Mouse (Mus musculus): ENCODE results near the gene Tbc1d9.

Gene Tbc1d9

DNA sequence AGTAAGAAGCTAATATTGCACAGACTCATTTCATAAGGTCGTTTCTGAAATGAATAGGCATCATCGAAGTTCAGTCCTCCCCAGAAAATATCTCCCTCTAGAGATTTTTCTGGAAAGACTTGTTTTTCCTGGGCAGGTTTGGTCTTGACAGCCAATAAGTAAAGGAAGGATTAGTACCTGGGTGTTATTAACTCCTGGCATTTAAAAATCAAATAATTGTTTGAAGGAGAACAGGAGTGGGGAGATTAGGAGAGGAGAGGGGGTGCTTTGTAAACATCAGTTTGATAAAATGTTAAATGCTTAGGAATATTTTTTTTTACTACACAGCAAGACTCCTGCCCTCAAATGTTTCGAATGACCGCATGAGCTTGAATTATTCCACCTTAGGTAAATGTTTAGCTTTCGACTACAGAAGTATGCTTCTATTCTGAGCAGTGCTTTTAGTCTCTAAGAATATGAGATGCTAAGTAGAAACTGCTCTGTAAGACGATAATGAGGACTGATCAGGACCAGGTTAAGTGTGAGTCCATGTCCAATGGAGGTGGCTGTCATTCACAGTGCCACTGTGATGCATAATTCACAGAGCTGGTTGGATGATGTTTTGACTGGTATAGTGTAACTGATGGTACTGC is 16.8 kb downstream of the Tbc1d9 start:
- DNase-seq, result no peak

DNA sequence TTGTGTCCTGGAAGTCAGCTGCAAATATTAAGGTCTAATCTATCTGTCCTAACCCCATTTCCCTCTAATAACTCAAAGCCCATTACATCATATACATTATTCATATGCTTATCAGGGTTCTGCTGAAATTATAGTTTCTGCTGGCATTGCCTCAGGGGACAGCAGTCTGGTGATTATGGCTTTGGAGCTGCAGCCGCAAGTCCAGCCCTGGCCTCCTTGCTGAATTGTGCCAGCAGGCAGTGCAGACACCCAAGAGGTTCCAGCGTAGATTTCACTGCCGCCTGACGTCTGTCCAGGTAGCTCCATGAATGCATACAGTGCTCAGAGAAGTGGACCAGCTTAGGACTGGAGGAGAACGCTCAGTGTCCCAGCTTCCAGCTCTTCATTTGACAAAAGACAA is 17.6 kb downstream of the Tbc1d9 start:
- DNase-seq, result no peak

DNA sequence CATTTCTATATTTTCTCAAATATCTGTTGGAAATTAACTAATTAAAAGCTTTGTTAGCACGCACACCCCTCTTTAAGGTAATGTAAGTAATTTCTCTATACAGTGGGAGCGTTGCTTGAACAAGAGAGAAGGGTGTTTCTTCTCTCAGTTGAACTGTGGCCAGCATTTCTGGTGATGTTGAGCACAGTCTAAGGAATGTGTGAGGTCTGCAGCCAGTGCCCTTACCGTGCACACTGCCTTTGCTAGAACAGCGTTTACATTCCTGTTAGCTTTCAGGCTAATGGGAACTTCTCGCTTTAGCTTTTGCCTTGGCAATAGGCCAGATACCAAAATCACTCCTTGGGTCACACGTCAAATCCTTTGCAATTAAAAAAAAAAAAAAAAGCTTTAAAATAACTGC is 21.2 kb downstream of the Tbc1d9 start:
- no peak for DNase-seq

DNA sequence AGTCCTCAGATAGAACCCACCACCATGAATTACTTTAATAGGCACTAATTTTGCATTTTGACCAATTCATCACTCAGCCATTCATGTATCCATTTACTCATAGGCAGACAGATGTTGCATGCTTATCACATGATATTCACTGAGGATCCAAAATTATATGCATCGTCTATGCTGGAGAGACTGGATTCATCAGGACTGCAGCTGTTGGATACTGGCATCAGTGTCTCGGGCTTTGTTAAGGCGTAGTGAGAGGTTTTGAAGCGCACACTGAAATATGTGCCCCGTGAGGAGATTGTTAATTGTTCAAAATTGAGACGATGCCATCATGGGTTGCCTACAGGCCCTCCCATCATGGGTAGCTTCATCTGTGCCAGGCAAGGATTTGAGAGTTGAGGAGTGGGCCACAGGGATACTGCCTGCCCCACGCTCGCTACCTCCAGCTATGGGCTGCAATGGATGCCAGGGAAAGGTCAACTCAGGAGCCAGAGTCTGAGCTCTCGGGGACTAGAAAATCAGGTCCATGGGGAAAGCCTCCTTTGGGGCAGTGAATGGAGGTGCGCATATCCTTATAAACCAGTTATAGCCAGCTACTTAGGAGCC is 22.3 kb downstream of the Tbc1d9 start:
- DNase-seq, result no peak

DNA sequence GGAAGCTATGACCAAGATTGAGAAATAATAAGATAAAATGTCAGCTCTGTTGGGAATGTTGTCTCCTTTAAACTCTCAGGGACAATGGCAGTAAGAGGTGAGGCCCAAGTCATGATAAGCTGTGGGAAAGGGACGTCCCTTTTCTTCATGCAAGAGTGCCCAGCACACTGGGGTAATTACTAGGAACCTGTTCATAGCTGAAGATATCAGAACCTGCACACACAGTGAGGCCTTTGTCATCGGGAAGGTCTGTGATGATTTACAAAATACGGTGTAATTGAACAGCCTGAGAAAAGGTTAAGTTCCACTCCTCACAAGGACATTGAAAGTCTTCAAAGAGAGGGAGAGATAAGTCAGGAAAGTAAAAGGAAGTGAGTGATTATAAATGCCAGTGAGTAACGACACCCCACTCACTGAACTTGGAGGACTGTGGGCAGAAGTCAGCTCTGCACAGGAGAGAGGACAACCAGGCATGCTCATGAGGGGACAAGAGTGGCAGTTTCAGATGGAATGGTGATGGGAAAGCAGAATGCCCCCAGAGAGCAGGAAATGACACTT is 24.5 kb downstream of the Tbc1d9 start:
- no peak for DNase-seq

DNA sequence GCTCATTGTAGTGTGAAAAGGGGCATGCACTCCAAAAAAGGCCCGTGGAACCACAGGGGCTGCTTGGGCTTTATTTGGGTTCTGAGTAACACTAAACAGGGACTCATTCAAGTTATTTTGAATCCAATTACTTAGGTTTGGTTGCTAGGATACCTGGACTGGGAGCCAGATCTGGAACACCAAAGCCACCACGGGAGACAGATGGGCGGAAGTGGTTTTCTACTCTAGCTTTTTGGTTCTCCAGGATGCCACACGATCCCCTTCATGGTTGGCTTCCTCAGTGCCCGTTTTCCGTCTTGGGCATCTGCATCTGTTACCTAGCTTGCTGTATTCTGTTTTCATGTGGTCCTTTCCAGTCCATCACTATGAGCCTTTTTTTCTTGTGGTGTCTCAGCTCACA is 30.9 kb downstream of the Tbc1d9 start:
- DNase-seq, result no peak

DNA sequence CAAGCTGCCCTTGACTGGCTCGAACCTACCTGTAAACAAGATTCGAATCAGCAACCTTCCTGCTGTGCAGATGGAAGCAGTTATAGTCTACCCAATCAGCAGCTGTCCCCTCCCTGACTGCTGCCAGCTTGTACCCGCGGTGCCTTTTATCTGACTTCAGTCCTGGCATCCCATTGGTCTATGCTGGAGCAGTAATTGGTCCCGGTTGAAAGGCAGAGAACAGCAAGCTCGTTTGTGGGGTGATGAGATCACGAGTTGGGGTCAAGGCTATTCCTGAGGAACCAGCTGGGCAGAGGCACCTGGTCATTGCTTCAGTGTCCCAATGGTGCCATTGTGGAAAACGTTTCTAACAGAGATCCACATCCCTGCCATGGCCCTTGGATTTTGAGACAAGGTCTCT is 34.6 kb downstream of the Tbc1d9 start:
- no peak for DNase-seq

DNA sequence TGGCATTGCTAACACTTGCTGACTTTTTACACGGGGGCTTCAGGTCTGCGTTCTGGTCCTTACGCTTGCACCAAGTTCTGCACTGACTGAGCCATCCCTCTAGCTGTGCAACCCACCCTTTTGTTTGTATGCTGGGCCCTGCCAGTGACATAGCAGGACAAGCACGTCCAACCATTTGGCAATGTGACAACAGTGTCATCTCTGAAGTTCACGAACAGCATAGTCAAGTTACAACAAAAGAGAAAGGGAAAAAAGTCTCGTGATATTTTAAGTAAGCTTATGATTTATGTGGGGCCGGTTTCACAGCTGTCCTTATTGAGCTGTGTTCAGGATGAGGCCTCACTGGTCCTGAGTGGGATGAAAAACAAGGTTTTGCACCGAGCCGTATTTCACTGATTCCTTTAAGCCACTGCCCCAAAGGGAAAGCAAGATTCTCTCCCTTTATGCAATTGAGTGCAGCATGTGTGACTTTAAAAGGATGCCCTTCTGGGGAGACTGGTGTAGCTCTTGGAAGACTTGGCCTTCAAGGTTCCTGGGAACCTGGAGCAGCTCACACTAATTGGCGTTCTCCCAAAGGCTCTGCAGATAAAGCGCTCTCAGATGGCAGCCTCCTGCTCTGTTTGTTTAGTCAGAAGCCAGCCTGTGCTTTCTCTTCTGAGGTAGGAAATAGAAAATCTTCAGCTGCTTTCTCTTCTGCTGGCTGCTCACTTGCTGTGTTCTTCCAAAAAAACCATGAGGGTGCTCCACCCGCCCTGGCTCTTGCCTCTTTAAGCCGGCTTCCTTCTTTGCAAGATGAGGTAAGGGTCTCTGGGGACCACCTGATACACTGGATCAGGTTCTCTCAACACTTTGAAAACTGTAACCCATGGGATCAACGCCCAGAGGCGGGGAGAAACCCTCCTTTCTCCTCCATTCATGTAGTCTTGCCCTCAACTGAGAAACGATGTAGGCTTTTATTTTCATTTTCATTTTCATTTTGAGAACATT is 35.3 kb downstream of the Tbc1d9 start:
- no peak for DNase-seq

DNA sequence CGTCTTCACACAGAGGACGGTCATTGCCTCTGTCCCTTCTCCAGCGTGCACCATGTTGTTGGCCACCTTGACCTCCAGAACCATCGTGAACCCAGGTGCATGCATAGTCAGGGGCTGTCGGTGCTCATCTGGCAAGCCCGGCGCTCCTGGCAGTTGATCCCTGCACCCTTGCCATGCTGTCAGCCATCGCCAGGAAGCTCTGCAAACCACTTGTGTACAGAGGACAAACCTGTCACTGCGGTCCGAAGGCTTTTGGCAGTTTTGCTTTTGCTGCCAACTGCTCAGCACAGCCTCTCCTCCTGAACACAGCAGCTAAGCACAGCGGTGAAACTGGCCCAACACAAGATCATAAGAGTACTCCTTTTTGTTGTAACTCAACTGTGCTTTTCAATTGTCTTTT is 37.8 kb downstream of the Tbc1d9 start:
- DNase-seq, result no peak

DNA sequence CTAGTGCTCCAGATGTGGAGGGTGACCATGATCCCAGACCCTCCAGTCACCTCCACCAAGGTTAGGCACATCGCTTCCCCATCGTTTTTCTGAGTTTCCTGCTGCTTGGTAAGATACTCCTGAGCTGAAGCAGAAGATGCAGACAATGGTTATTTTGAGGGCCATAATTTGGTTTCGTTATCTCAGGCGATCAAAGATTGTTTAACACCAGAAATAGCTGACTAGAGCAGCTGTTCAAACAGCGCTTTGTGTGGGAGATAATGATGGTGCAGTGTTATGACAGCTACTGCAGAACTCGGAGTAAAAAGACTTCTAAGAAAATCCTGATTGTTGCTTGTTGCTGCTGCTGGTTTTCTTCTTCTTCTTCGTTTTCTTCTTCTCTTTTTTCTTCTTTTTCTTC is 40.8 kb downstream of the Tbc1d9 start:
- no peak for DNase-seq

DNA sequence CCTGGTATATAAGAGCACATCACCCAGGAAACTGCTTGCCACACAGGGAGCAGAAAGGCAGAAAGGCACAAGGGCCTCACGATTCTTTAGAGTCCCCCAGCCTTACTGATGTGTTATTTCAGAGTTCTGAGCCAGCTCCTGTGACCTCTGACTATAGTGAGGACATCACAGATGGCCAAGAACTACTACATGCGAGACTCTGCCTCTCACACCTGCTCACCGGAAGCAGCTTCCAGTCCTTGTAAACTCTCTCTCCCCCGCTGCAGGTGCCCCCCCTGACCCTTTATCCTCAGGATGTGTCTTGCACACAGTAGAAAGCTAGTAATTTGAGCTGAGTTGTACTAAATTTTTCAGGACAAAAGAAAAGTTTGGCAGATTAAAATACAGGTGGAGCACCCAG is 44.4 kb downstream of the Tbc1d9 start:
- no peak for DNase-seq

DNA sequence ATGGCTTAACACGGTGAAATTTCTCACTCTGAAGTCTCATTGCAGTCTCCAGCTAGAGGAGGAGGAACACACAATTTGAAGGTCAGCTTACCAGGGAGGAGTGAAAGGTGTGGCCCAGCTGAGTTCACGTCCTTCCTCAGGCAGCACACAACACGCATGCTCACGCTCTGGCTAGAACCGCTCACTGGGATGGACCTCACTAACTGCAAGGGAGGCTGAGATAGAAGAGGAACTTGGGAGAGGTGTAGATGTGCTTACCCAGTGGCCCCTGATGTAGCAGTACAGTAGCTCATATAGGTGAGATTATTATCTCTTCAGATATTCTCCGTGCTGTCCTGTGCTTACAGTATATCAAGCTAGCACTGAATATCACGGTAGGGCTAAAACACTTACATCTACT is 45.5 kb downstream of the Tbc1d9 start:
- no peak for DNase-seq

DNA sequence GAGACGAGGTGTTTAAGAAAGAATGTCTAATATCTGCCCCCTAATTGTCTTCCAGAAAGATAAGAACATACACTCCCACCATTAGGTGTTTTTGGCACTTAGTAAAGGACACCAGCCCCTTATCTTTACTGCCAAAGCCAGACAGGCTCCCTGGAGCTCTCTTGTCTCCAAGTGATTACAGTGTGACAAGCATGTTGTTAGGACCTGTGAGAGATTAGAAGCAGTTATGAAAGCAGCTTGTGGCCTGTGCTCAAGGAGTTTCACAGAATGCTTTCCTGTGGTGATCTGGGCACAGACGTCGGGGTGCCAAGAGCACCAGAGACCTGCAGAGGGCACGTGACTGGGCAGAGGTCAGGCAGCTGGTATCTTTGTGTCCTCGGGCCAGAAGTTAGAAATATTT is 49.9 kb downstream of the Tbc1d9 start:
- DNase-seq, result no peak

DNA sequence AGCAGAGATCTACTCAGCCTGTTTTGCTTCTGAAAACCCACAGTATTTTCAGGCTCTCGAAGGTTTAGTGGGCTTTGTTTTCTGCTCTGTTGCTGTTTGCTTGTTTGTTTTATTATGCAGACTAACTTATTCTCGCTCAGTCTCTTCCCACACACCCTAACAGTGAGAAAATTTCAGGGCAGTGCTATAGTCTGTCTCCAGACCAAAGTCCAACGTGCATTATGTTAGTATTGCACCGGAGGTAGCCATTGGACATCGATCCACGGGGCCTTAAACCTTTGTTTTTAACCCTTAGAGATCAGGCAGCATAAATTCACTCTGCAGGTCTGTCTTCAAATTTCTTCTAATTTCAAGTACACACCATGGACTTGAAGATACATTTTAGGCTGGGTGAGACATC is 51.4 kb downstream of the Tbc1d9 start:
- no peak for DNase-seq

DNA sequence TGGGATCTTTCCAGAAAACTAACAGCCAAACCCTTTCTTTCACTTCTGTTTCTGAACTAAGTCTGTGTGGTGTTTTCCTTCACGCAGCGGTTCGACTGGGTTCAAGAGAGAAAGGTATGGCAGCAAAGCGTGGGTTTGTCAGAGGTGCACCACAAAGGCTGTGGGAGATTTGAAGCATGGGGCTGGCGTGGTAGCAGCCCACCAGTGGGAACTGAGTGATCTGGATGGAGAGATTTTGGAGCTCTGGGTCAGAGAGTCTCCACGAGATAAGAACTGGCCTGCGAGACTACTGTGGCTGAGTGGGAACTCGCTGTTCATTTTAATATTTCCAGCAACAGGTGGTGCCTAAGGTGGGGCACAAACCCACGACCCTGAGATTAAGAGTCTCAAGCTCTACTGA is 52.0 kb downstream of the Tbc1d9 start:
- DNase-seq, result no peak

DNA sequence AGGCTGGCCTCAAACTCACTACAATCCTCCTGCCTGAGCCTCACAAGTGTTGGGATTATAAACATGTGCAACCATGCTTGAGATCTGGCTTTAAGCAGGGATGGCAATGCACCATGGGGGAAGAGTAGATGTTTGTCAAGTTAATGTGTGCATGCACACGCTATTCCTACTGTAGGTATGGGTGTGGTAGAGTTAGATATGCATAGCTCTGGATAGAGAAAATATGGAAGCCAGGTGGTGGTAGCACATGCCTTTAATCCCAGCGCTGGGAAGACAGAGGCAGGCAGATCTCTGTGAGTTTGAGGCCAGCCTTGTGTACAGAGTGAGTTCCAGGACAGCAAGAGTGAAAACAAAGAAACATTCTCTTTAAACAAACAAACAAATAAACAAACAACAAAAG is 52.7 kb downstream of the Tbc1d9 start:
- DNase-seq, result no peak

DNA sequence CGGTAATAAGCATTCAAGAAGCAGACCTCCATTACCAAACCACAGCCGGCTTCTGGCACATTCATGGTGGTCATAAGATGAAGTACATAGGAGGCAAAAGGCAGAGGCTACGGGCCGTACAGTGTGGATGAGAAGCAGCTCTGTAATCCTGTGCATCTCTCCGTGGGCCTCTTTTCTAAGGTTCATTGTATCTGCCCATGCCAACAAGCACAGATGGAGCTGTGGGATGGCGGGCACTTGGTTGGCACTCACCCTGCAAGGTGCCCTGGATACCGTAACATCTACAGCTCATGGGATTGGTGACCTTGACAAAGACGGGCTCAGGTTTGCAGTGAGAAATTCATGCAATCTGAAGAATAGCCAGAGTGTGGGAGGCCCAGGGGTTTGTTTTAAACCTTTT is 54.2 kb downstream of the Tbc1d9 start:
- no peak for DNase-seq

DNA sequence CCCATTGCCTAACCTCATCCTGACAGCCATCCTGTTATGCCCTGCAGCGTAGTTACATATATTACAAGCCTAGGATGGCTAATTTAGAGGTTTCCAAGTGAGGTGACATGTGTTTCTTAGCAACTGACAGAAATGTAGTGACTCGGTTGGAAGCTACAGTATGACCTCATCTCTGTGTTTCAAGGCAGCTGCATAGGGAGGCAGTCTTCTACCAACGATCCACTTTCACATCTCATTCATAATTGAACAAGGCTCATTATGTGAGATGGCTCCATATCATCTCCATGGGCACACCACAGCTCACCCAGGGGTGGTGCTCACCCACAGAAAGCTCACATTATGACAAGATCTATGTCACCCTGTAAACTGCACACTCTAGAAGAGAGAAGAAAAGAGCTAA is 55.6 kb downstream of the Tbc1d9 start:
- no peak for DNase-seq

DNA sequence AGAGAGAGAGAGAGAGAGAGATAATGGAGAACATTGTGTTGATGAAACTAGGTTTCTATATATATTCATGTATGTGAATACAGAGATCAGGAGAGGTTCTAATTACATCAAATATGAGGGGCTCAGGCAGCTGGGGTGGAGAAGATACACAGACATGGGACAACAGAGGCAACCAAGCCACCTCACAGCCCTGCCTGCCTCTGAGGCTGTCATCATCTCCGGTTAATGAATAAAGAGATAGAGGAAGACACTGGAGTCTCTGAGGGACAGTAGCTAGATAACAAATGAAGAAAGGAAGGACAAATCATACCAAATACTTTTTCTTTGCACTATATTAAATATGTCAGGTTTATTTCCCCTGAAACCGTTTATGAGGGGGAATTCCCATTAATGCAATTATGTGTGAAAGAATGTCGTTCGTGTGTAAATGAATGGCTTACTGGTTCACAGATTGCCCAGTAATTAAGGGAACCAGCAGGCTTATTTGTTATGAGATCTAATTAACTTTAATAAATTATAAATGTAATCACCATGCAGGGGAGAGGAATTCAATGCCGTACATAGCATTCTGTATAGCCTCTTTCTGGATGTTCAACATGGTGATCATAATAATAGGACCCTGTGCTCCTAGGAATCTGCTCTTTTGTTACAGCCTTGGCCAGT is 59.7 kb downstream of the Tbc1d9 start:
- DNase-seq, result no peak

DNA sequence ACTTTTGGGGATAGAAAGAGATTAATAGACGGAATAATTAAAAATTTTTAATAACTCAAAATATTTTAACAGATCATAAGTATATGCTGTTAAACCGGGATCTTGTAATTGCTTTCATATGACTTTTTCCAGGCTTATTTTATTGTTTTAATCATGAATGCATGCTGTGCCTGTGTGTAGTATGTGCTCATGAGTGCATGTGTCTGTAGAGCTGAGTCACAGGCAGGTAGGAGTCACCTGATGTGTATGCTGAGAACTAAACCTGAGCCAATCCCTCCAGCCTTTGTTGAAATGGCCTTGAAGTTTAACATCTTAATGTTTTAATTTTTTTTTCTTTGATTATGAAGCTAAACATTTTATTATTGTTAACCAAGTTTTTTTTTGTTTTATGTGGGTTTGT is 60.4 kb downstream of the Tbc1d9 start:
- DNase-seq, result no peak

DNA sequence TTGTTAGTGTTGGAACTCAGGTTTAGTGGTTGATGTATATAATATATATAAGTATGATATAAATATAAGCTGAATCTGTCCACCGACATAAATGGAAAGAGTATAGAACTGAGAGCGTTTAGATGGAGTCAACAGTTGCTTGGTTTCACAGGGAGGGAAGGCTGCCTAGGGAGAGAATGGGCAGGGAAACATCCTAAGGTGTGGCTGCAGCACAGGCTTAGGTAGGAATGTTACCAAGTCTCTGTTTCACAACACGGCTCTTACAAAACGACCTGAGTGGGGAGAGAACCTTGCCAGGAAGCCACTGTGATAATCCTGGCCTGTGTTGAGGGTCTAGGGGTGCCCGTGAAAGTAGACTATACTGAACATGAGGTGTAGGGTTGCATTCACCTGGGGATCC is 62.2 kb downstream of the Tbc1d9 start:
- no peak for DNase-seq

DNA sequence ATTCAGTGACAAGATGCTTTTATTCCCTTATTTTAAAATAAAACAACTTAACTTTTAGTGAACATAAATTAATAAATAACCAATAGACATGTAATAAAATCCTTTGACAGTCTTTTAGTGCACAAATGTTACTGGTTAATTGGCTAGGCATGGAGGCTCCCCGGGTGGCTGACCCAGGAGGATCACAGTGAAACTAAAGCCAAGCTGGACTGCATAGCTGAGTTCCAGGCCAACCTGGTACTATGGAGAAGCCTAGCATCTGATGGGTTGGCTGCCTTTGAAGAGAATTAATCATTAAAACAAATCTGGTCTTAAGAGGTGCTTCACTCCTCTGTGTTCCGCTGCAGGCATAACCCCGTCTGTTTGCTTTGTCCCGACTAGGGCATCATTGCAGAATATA is 67.9 kb downstream of the Tbc1d9 start:
- no peak for DNase-seq

DNA sequence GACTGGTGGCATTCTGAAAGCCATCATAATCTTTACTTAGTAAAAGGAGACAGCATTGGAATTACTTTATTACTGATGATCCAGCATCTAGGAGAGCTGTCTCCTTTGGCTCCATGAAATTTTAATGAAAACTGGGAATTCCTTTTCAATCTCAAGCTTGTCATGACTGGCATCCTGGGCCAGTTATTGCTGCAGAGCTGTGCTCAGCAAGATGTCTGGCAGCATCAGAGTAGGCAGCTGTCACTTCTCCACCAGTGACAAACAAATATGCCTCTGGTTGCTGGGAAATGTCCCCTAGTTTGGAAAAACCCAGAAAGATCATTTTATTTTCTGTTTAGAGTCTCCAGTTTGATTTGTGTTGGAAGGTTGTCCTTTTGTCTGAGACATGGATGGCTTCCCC is 74.2 kb downstream of the Tbc1d9 start:
- DNase-seq, result no peak

Data from embryo, embryonic 11 days (tissue).